23 mouse cellular contexts compared by ENCODE assay signal in genomic region chr3:132441226-132441625, GRCm38 (mm10).
"Had no signal": no experiment of that assay in that cellular context is flagged by ENCODE, and none has a peak within 500 bp of the region (broad histone marks: within the 10 kb centered on the region; RNA-seq: fewer than 3 reads in every experiment).

No protein-coding gene starts in this region.

- H3K9ac ChIP-seq: limb, embryonic 13.5 days; liver, embryonic 12.5 days; liver, embryonic 15.5 days; midbrain, embryonic 12.5 days; midbrain, embryonic 15.5 days; neural tube, embryonic 12.5 days; neural tube, embryonic 15.5 days had no signal

- H3K27ac ChIP-seq: kidney, postnatal 0 days; layer of hippocampus, adult 2 months; limb, embryonic 10.5 days; limb, embryonic 13.5 days; liver, embryonic 12.5 days; liver, embryonic 15.5 days; macrophage; midbrain, embryonic 12.5 days; midbrain, embryonic 15.5 days; neural tube, embryonic 12.5 days; neural tube, embryonic 15.5 days; stomach, postnatal 0 days had no signal

- H3K4me2 ChIP-seq: liver, embryonic 12.5 days; liver, embryonic 15.5 days; midbrain, embryonic 12.5 days; midbrain, embryonic 15.5 days; neural tube, embryonic 12.5 days had no signal

- DNase-seq: kidney, postnatal 25 days; layer of hippocampus, adult 9-11 months; liver; lung, adult 2 months; right cerebral cortex, adult 18-20 months; right cerebral cortex, postnatal 14 days; right cerebral cortex, postnatal 4 days; thymus, adult 2 months; thymus, postnatal 14 days; thymus, postnatal 4 days had no signal

- H3K4me3 ChIP-seq: layer of hippocampus, adult 2 months; limb, embryonic 10.5 days; limb, embryonic 13.5 days; liver, embryonic 12.5 days; liver, embryonic 15.5 days; midbrain, embryonic 12.5 days; midbrain, embryonic 15.5 days; neural tube, embryonic 12.5 days; neural tube, embryonic 15.5 days had no signal

- H3K4me1 ChIP-seq: limb, embryonic 10.5 days; liver, embryonic 12.5 days; liver, embryonic 15.5 days; midbrain, embryonic 12.5 days; midbrain, embryonic 15.5 days; neural tube, embryonic 12.5 days; neural tube, embryonic 15.5 days had no signal

- H3K36me3 ChIP-seq: limb, embryonic 10.5 days; limb, embryonic 13.5 days; liver, embryonic 12.5 days; liver, embryonic 15.5 days; midbrain, embryonic 12.5 days; midbrain, embryonic 15.5 days; neural tube, embryonic 12.5 days; neural tube, embryonic 15.5 days had no signal

- H3K9me3 ChIP-seq: limb, embryonic 10.5 days; limb, embryonic 13.5 days; liver, embryonic 12.5 days; liver, embryonic 15.5 days; midbrain, embryonic 12.5 days; midbrain, embryonic 15.5 days; neural tube, embryonic 12.5 days; neural tube, embryonic 15.5 days had no signal

- ATAC-seq: liver, embryonic 12.5 days; lung, postnatal 0 days; midbrain, embryonic 15.5 days had no signal

- H3K27me3 ChIP-seq: limb, embryonic 13.5 days; liver, embryonic 12.5 days; liver, embryonic 15.5 days; midbrain, embryonic 12.5 days; midbrain, embryonic 15.5 days; neural tube, embryonic 12.5 days; neural tube, embryonic 15.5 days had no signal
